23 mouse cellular contexts compared by ENCODE assay signal in the genomic region with DNA sequence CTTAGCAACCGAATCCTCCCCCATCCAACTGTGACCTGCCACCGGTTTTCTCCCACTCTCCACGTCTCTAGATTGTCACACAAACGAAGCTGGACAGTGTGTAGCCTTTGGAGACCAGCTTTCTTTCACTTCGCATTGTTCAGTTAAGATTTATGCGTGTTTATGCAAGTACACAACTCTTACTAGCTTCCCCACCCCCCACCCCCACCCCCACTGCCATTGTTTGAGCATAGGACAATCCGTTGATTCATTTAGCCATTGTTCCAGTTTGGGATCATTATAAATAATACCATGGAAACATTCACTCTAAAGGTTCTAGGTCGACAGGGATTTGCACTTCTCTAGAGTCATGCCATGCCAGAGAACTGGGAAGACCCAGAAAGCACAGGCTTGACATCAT.
"Had no signal": no experiment of that assay in that cellular context is flagged by ENCODE, and none has a peak within 500 bp of the region (broad histone marks: within the 10 kb centered on the region; RNA-seq: fewer than 3 reads in every experiment).

No protein-coding gene starts in this region.

- ATAC-seq: intestine, embryonic 15.5 days; liver, embryonic 12.5 days; midbrain, embryonic 13.5 days; midbrain, embryonic 16.5 days had no signal

- H3K4me2 ChIP-seq: intestine, embryonic 15.5 days; limb, embryonic 13.5 days; liver, embryonic 12.5 days; liver, embryonic 15.5 days; midbrain, embryonic 13.5 days; neural tube, embryonic 13.5 days had no signal

- H3K4me3 ChIP-seq: intestine, embryonic 15.5 days; limb, embryonic 10.5 days; limb, embryonic 13.5 days; liver, embryonic 12.5 days; liver, embryonic 15.5 days; megakaryocyte, embryonic 14.5 days; midbrain, embryonic 10.5 days; midbrain, embryonic 13.5 days; myocyte; neural tube, embryonic 13.5 days had no signal

- H3K27me3 ChIP-seq: intestine, embryonic 15.5 days; limb, embryonic 13.5 days; liver, embryonic 12.5 days; liver, embryonic 15.5 days; midbrain, embryonic 13.5 days; neural tube, embryonic 13.5 days had no signal

- DNase-seq: kidney, adult 11 months; kidney, adult 9 months; kidney, postnatal 10 days; kidney, postnatal 4 days; layer of hippocampus, adult 9-11 months; liver; lung, adult 18-20 months; right cerebral cortex, adult 18-20 months; right cerebral cortex, postnatal 25 days; spleen, adult 18-20 months; thymus, adult 18-20 months; thymus, postnatal 36 days had no signal

- H3K9ac ChIP-seq: intestine, embryonic 15.5 days; limb, embryonic 13.5 days; liver, embryonic 12.5 days; liver, embryonic 15.5 days; midbrain, embryonic 13.5 days; neural tube, embryonic 13.5 days had no signal

- H3K27ac ChIP-seq: intestine, embryonic 15.5 days; limb, embryonic 10.5 days; limb, embryonic 13.5 days; liver, embryonic 12.5 days; liver, embryonic 15.5 days; midbrain, embryonic 10.5 days; midbrain, embryonic 13.5 days; neural tube, embryonic 13.5 days had no signal

- H3K9me3 ChIP-seq: intestine, embryonic 15.5 days; limb, embryonic 10.5 days; limb, embryonic 13.5 days; liver, embryonic 12.5 days; liver, embryonic 15.5 days; midbrain, embryonic 10.5 days; midbrain, embryonic 13.5 days; neural tube, embryonic 13.5 days had no signal

- H3K36me3 ChIP-seq: intestine, embryonic 15.5 days; limb, embryonic 10.5 days; limb, embryonic 13.5 days; liver, embryonic 12.5 days; liver, embryonic 15.5 days; midbrain, embryonic 10.5 days; midbrain, embryonic 13.5 days; neural tube, embryonic 13.5 days had no signal

- H3K4me1 ChIP-seq: intestine, embryonic 15.5 days; limb, embryonic 10.5 days; limb, embryonic 13.5 days; liver, embryonic 12.5 days; liver, embryonic 15.5 days; megakaryocyte, embryonic 14.5 days; midbrain, embryonic 10.5 days; midbrain, embryonic 13.5 days; neural tube, embryonic 13.5 days had no signal
